Mouse (Mus musculus): ENCODE data around the gene Gkn2. TPM values are rescaled to one million over a fixed set of nuclear protein-coding genes. Genes with fewer than 3 reads are reported as not detected.

Gene Gkn2
- not detected in 2 replicates for polyA plus RNA-seq (2012)

DNA sequence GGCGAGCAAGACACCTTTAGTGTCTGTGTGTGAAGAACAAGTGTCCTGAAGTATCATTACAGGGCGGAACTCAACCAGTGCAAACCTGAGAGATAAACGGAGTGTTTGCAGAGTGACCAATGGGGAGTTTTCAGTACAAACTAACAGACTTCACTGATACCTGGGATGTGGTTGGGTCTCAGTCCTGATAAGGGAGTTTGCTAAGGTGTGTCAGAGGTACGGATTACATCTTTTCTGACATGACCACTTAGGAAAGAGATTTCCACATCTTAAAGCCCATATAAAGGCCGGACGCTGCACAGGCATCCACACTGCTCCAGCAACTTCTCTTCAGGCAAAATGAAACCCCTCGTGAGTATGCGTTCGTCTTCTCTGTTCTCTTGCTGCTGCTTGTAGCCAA is at the start of gene Gkn2:
Gene Gkn2, plus strand, starts transcription at position 301 of the 400 bp plus-strand sequence.

DNA sequence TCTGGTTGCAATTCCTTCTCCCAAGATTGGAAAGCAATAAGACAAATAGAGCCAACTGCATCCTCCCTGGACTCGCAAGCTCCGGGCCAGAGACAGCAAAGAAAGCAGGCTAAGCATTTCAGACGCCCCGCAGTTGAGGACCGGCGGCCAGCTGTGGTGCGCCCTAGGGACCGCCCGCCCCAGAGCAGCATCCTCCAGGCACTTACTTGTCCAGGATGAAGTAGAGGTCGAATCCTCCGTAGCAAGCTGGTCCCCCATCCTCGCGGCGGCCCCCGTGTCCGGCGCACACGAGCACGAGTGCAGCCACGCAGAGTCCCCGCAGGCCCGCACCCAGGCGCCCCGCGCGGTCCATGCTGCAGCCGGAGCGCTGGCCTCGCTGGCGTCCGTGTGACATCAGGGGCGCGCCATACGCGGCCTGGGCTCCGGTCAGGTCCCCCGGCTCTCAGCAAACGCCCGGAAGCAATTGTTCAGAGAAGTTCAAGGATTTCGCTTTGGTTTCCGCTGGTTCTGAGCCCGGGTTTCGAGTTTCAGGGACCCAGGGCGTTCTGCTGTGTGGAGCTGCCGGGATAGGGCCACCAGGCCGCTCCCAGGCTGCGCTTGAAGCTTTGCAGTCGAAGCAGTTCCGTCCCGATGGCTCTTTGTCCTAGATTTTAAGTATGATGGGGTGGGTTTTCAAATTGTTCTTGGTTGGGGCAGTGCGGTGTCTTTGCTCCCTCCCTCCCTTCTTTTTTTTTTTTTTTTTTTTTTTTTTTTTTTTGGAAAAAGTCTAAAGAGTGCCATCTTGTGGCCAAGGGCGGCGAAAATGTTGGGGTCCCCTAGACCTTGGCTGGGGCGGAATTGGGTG is 37.8 kb upstream of the Gkn2 start, which contains the start of gene Antxr1:
Gene Antxr1, minus strand, starts transcription at position 731 of the 844 bp plus-strand sequence.

DNA sequence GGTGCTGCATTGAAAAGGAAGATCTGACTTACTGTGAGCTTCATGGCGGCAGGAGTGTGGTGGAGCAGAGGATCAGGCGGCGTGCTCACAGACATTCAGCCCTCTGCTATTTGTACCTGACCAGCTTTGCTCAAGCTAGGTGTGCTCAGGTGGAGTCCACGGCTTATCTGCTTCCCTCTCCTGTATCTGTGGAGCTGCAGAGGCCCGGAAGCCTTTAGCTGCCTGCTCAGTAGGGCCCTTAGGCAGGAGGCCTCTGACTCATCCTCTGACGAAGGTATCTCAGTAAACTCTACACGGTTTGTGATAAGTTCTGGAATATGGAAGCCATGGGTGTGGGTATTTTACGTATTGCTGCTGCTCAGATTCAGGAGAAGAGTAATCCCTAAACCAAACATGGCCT is 22.3 kb upstream of the Gkn2 start, which contains the start of gene Gkn1:
Gene Gkn1, minus strand, starts transcription at position 114 of the 400 bp plus-strand sequence.

DNA sequence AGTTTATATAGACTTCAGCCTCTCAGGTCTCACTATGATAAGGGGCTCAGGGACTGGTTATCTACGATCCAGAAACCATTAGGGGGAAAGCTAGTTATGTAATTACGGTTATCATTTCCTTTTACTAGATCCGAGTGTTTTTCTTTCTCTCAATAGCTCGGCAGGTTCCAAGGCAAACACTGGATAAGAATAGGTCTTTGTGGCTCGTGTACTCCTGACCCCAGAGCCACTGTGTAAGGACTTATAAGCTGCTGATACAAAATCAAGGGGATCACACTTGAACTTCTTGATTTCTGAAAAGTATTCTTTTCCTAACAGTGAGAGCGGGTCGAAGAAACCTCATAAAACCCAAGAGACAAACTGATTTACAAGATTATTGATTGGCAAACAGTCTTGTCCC is 15.7 kb downstream of the Gkn2 start, which contains the start of gene Gkn3:
Gene Gkn3, minus strand, starts transcription at position 59 of the 400 bp plus-strand sequence.

DNA sequence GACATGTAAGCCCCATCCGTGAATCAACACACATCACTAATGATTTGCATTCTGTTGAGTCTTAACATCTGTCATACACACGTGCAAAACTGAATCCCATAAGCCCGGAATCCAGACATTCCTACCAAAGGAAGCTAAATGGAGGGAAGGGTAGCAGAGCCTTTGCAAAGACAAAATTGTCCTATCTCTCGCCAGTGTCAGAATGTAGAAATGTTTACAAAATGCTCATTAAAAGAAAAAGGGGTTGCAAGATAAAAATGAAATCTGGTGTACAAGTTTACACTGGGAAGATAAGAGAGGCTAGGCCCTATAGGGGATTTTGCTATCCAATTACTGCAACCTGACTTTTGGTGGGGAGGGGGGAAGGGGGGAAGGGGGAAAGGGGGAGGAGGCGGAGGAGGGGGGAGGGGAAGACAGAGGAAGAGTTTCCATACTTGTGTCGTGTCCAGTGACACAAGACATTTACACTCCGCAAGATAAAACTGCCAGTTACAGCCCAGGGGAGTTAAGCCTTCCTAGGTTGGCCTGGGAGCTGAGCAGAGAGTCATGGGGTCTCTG is 55.4 kb downstream of the Gkn2 start, which contains the start of gene Bmp10:
Gene Bmp10, plus strand, starts transcription at position 508 of the 558 bp plus-strand sequence.

Other genes starting within 250 kb of the Gkn2 start
- gene Antxr1, start 37.5 kb upstream of the Gkn2 start, polyA plus RNA-seq (2012): 0.03 and 0.11 TPM in 2 replicates
- not detected in 2 replicates for gene Gkn1, start 22.4 kb upstream of the Gkn2 start, polyA plus RNA-seq (2012)
- not detected in 2 replicates for gene Gkn3, start 15.6 kb downstream of the Gkn2 start, polyA plus RNA-seq (2012)
- gene Bmp10, start 55.6 kb downstream of the Gkn2 start, polyA plus RNA-seq (2012): not detected in 2 replicates
- gene Arhgap25, start 159.9 kb downstream of the Gkn2 start, polyA plus RNA-seq (2012): 6.1 and 7.3 TPM in 2 replicates
- 0.04 and 0.09 TPM in 2 replicates for gene Prokr1, start 217.4 kb downstream of the Gkn2 start, polyA plus RNA-seq (2012)